Mouse (Mus musculus) common myeloid progenitor, adult 5-6 weeks (primary cell): ENCODE measurements at regions not wholly inside any gene's neighbourhood (a gene's known extent, or its start where the extent isn't known, plus 50 kb on each side); places are given as distances from the start of the nearest gene placed in this dataset.
A peak's percentile ranks its signal among the peaks of the same experiment; 100 is the strongest.

Source experiments
- ATAC-seq: replicated peaks from 2 replicates; pipeline ENCODE4 v1.8.0; 2016; ENCODE audit warnings: low read depth, mild to moderate bottlenecking, moderate TSS enrichment, inconsistent platforms; ENCODE audit not compliant: poor library complexity, severe bottlenecking

DNA sequence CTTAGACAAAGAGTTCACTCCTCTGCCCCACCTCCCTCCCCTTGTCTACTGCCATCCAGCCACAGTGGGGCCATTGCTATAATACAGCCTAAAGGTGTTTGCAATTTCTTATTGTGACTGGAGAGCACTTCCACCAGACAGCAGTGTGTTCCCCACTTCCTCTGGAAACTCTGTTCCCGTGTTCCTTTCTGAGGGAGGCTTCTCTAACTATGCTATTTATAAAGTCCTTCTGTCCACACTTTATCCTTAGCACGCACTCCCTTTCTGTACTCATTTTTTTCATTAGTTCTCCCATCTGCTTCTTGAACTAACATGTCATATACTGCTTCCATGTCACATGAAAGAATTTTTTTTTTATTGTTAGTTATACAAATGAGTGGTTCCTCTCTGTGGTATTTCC lies 52.0 kb upstream of the 4930432M17Rik start:
- no peak for ATAC-seq

DNA sequence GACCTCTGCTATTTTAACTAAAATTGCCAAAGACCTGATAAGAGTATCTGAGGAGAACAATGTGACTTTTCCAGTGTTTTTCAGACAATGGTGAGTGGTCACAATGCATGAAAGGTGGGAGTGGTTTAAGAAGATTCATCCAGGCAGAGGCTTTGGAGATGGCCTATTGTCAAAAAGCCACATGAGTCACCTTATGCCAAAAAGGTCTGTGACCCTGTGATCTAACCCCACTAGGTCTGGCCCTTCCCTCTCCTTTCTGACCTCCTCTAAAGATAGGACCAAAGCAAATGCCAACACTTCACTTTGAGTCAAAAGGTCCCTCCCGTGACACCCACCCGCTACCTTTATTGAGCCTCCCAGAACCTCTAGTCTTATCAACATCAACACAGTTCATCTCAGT lies 52.4 kb upstream of the 4930432M17Rik start:
- no peak for ATAC-seq

DNA sequence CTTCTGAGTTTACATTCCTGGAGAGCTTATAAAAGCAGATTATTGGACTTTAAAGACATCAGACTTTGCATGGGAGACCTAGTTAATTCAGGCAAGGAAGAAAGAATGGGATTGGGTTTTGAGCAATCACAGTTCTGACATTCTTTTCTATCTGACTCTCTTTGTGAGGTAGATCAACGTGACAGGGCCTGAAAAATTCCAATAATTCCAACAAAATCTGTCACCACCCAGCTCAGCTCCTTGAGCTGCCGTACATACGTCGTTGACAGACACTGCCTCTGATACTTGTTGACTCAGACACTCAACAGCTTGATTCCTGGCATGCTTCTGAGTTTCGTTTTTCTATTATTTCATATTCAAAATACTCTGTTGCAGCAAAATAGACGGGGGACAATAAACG lies 53.2 kb upstream of the 4930432M17Rik start:
- no peak for ATAC-seq

DNA sequence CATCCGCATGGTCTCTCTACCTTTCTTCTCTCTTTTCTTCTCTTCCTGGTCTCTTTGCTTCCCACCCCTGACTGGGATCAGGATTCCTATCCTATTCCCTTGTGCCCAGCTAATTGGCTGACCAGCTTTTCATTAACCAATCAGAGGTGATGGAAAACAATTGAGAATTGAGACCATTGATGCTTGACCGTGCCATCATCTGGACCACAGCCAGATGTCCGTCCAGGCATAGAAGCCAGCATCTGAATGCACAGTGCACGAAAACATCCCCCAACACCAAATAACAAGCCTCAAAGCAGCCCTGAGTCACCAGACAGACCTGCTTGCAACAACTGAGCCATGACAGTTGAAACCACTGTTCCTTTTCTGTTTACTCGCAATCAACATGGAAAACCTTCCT lies 54.5 kb upstream of the 4930432M17Rik start:
- ATAC-seq, result no peak

DNA sequence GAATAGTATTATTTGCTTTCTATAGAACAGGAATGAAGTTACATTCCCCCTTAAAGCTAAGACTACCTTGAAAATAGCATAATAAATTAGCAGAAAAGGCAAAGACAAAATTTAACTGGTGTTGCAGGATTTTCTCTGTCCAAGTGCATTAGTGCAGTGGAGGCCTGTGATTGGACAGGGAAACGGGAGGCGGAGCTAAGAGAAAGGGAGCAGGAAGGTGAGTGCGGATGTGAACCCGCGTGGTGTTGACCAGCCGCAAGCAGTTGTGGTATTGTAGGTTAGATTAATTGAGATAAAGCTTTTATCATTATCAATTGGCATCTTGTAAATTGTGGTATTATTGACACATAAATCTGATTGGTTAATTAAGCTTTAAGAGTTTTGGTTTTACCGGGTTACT lies 55.8 kb upstream of the 4930432M17Rik start:
- no peak for ATAC-seq

DNA sequence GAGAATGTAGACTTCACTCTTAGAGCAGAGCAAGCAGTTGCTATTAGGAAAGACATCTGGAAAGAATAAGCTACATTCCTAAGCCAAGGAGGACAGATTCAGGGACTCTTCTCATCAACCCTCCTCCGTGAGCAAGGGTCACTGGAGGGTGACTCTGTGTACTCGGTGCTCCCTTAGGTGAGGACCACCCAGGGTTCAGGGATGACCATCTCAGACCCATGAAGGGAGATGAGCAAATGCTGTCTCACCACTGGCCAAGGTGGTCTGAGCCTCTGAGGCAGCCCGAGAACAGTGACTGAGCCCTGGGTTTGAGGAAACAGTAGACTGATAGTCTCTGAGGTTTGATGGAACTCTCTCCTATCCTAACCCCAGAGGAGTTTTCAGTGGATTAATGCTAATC lies 57.3 kb upstream of the 4930432M17Rik start:
- ATAC-seq, result no peak

DNA sequence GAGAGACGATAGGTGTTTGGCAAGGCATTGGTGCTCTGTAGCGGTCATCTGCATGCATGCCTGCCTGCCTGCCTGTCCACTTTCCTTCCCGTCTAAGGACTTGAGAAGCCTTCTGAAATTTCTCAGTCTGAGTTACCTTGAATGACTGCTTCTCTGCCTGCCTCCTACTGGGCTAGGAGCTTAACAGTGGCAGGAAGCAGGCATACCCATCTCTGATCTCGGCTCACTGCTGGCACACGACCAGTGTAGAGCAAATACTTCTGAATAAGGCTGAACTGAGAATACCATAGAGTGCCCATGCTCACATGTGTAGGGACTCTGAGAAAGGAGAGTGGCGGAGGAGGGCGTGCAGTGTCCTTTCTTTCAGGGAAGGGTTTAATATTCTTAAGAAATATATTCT lies 60.7 kb upstream of the 4930432M17Rik start:
- no peak for ATAC-seq

DNA sequence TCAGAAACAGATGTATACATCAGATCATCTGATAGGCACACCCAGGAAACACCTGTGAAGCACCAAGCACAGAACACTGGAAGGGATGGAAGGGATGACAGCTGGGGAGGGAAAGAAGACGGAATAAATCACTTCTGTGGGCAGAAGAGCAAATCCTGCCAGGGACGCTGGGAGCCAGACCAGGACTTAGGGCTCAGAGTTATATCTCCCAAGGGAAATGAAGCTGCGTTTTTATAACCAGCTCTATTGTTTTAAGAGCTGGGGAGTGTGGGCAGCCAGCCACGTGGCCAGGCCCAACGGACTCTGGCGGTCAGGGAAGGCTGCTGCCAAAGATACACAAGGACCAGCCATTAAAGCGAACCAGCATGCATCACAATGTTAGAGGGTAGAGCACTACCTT lies 61.5 kb upstream of the 4930432M17Rik start:
- no peak for ATAC-seq

DNA sequence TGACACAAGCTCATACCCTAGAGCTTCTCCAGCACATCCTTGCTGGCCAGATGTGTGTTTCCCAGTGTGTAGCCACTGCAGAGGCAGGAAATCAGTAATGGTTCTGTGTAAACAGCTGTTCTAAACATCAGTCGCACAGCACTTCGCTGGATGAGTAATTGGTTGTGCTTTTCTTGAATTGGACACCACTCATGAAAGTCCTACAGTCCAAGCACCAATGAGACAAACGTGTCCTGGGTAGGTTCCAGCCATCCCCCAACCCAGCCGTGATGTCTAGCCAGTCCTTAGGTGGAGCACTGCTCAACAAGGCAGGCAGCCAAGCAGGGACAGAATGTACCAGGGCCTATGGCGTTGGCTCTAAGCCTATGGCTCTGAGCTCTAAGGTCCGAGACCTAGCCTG lies 65.8 kb upstream of the 4930432M17Rik start:
- no peak for ATAC-seq

DNA sequence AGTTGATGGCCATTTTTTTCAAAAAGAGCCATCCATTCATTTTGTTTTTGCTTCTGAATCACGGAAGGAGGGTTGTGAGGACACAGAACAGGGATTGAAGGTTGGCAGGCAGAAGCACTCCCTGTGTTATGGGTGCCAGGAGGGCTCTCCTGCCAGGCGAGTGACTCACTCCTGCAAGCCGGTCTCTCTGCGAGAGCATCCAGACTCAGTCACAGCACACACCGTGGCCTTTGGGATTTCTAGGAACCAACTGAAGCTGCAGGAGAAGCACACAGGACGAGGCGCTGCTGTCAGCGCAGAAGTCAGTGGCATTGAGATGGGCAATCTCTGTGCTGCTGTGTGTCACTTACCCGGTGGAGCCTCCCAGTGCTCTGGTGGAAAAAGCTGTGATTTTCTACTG lies 66.5 kb upstream of the 4930432M17Rik start:
- ATAC-seq, result no peak

DNA sequence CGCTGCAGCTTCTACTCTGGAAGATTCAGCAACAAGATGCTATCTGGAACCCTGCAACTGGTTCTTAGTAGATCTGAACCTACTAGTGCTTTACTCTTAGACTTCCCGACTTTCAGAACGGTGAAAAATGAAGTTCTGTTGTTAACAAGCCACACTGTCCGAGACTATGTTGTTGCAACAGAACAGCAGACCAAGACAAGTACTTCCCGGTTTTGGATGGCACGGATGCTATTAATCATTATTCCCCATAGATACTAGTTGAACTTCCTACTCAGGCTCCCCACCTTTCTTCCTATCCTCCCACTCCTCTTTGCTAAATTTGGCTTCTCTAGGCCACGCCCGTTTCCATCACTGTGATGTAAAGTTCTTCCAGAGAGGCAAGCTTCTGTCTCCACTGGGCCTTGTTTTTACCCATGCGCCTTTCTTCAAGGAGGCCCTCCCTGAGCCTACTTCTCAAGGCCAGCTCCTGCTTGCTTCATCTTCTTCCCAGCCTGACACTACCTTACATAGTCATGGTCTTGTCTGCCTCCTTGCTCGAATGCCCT lies 67.7 kb upstream of the 4930432M17Rik start:
- no peak for ATAC-seq

DNA sequence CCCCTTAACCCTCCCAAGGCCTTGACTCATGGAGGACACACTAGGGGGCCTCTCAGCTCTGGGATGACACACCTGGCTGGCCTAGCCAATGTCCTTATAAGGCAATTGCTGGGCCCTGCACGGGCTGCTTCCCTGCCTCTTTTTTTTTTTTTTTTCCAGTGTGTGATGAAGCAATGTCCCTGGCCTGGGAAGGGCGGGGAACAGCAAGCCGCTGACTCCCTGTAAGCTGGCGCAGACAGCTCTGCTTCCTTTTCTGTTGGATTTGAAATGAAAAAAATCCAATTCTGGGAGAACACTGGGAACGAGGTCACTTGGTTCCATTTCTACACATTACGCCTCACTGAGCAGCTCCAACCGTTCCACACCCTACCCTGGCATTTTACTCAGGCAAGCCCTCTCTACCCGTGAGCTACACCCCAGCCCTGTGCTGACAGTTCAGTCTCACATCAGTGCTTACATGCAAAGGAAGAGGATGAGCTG lies 68.4 kb upstream of the 4930432M17Rik start:
- ATAC-seq, result no peak

DNA sequence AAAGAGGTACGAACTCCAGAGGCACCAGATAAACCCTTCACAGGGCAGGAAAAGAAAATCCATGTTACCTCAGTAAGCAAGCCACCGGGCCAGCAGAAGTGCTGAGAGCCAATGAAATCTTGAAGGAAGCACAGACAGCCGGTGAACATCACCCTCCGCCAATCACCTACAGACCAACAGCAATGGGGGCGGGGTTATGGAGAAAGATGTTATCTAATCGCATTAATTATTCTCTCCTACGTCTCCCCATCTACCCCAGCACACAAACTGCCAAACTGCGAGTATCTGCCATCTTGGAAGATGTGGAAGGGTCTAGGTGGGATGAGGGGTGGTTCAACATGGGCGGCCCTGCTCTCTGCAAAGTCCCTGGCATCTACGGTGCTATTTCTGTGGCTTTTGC lies 68.6 kb upstream of the Slc44a3 start:
- ATAC-seq, result no peak

DNA sequence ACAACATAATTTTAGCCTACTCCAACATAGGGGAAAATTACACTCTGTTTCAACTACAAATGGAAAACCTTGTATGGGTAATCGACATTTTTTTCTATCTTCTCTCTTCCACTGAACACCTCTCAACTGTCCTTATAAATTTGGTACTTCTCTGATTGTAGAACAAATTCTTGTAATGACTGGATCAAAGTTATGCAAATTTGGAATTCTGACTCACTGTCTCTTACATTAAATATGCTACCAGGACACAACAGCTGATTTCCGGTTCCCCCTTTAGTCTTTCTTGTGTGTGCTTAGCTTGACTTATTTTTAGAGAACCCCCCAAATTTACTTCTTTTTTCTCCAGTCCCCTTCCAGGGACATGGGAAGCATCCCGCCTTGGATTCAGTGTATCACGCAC lies 68.2 kb upstream of the Slc44a3 start:
- no peak for ATAC-seq

DNA sequence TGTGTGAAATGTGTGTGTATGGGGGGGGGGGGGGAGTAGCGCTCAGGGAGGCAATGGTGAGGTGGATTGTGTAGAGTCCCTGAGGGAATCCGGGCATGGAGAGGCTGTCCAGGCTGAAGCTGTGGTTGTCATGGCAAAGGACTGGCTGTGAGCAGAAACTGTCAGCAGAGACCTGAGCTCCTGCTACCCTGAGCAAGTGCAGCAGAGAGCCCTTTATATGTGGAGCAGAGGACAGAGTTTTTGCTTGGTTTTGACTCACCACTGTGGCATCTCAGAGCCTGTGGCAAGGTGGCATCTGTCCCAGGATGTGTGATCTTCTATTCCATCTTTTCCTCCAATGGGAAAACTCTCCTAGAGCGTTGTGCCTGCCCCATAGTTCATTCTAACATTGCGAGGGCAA lies 65.8 kb upstream of the Slc44a3 start:
- no peak for ATAC-seq

DNA sequence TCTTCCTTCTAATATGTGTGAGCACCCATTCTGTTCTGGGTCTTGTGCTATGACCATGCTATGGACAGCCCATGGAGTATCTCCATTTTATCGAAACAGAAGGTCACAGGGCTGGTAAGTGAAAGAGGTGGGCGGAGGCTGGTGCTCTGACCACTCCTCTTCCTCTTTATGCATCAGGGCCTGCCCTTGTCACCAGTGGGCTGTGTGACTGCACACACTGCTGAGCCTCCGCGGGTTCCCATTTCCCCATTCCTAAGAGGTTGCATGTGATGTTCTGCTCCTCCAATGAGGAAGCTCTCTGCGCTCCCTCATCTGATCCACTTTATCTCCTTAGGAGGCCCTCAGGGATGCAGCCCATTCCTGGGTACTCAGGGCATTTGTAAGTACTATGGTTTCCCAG lies 65.0 kb upstream of the Slc44a3 start:
- ATAC-seq, result peak; percentile 83

DNA sequence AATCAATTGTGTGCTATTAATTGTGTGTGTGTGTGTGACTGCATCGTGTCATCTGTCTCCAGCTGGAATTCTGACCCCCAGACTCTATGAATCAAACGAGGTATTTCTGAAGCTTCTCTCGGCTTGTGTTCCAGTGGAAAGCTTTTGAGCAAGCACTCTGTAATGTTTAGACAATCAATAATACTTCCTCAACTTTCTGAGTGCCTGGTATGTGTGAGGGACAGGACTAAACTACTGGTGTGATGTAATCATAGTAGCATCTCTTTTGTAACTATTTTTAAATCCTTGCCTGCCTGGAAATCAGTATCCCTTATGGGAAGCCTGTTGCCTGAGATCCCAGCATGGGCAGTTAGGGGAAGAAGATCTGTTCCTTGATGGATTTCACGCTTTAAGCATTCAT lies 62.4 kb upstream of the Slc44a3 start:
- ATAC-seq, result no peak

DNA sequence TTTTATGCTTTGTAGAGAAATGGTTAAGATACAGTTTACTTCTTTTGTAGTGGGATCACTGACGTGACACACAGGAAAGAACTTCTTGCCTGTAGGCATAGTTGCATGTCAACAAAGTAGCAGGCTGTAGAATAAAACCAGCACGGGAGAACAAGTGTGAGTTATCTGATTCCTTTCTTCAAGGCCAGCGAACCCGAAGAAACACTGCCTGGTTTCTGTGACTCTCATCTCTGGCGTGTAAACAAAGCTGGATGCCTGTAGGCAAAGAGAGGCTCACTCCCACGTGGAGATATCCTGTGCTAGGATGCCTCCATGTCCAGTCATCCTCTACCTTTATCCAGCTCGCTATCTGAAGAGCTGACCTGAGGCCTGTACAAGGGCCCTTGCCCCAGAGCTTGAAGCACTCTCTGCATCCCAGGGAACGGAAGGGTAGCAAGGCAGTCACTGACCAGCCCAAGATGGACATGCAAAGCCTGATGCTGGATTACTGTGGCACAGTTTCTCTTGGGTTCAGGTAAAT lies 61.5 kb upstream of the Slc44a3 start:
- ATAC-seq, result no peak

DNA sequence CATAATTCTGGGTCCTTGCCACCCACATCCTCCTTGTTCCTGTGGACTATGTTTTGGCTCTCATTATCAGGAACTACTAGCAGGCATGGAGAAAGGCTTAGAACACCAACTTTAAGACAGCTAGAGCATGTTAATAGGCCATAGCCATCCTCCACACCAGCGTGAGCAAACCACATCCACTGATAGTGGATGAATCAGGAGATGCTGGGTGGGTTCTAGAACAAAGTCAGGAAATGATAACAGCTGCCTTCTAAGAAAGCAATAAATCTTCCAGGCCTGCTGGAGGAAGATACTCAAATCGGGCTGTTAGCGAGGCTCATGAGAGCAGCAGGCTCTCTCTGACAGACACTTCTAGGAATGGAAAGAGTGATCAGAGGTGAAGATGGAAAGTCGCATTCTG lies 60.9 kb upstream of the Slc44a3 start:
- peak; percentile 67 for ATAC-seq

DNA sequence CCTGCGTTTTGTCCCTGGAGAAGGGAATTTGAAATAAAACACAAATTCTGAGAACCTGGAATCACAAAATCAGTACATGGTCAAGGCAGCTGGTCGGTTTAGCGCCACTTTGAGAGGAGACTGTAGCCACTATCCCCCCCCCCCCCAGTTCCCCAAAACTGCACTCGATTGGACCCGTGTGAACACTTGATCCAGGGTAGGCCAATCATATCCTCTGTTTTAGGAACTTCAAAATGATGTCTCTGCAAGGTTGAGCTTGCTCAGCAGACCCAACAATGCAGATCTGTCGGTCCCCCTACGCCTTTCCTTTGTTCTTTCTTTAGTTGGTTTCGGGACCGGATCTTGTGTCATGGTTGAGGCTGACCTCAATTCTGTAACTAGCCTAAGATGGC lies 57.3 kb upstream of the Slc44a3 start:
- ATAC-seq, result no peak

DNA sequence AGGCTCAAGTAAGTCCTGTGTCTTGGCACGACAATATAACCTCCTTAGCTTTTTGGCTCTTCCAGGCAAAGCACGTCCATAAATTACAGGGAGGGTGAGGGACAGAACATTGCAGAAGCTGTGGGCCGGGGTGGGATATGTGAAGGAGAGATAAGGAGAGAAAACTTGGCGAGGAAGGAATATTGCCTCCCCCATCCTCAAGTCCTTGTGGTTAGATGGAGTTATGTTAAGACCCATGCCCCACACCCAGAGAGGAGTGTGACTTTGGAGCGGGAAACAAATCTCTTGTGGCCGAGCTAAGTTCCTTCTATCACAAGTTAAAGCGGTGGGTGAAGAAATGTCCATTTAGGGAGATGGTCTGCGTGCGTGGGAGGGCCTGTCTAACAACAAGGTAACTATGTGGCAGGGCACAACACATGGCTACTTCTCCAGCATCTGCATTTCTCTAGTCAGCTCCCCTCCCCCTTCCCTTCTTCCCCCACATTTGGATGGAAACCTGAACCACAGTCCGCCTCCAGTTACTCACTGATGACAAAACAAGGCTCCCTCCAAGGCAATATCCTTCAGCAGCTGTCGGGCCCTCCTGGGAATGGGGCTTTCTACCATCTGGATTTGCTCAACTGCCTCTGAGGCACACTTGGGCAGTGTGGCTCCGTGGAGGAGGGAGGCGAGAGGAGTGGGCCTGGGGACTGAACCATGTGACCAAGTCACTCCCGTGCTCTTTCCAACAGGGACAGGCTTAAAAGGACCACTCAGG lies 56.7 kb upstream of the Slc44a3 start:
- ATAC-seq, result no peak

DNA sequence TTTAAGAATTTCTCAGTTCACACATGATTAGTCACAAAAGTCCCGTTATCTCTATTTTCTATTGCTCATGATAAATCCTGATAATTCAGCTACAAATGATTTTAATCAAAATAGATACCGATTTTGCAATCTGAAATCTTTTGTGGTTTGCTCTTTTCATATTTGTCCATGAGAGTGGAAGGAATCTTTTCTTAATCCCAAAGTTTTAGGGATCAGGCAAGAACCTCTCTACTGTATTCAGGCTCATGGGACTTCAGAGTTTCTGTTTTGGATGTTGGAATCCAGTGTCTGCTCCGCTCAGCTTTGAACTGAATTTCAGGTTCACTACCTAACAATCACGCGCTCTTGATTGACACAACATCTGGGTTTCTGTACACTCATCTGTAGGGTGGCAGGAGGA lies 53.1 kb upstream of the Slc44a3 start:
- ATAC-seq, result no peak
